Mouse (Mus musculus) ovary, adult 18-20 months (tissue): ENCODE measurements around the gene Gm34302.
"Not testable (repeated sequence)": the region's sequence is repeated elsewhere in the genome, so short reads cannot be mapped to it uniquely, and the experiment has no call there.

Experiments
- DNase-seq: peaks from one replicate; pipeline ENCODE4 v3.0.0; 2022; ENCODE audit warnings: low spot score, mixed read lengths

Gm34302 gene

GRCm38 (mm10) chr3:63483726-63484125, at the start of gene Gm34302:
Gene Gm34302 (minus strand): TSS chr3:63483879.
- no peak for DNase-seq

GRCm38 (mm10) chr3:63531847-63532246, 48.2 kb upstream of the Gm34302 start:
- DNase-seq, result no peak

DNA sequence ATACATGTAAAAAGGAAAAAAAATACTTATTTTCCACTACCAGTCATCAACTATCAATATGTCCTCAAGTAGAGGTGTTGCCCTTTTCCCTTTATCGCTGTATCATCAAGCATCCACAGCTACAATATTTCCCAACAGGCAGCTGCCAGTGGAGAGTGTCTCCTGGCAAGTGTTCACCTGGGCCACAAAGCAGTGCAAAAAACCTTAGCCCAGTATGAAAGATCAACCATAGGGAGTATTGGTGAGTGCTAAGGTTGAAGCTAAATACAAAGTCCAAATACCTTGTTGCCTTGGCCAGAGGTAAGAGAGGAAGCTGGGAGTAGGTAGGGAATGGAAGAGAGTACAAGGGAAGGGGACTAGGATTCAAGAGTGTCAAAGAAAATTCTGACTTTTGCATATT, 34.0 kb upstream of the Gm34302 start:
- no peak for DNase-seq

DNA sequence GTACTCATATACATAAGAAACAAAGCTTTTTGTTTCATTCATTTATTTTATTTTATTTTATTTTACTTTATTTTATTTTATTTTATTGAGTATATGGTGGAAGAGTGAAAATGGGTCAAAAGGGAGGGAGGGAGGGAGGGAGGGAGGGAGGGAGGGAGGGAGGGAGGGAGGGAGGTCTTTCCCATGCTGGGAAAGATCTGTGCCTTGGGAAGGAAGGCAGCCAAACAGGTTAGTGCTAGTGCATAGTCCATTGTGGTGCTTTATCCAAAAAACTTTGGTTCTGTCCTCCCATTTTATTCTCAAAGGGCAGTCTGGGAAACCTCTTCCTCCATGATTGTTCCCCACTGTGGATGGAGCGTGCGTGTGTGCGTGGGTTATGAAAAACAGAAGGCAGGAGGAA, 32.6 kb upstream of the Gm34302 start:
- DNase-seq, result not testable (repeated sequence)

- DNase-seq, result no peak
Observed at GRCm38 (mm10) chr3:63511316-63511715, 27.6 kb upstream of the Gm34302 start.

- DNase-seq, result no peak
Observed at GRCm38 (mm10) chr3:63509484-63509883, 25.8 kb upstream of the Gm34302 start.

DNA sequence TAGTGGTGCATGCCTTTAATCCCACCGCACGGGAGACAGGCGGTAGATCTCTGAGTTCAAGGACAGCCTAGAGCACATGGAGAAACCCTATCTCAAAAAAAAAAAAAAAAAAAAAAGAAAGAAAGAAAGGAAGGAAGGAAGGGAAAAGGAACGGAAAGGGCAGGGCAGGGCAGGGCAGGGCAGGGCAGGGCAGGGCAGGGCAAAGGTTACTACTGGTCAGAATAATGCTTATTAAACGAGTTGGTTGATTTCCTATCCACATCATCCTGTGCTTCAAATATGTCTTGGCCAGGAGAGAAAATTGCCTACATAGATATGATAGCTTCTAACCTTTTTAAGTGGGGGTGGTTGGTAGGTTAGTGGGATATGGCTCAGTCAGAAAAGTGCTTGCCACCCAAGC, 25.2 kb upstream of the Gm34302 start:
- DNase-seq, result no peak

- no peak for DNase-seq
Observed at GRCm38 (mm10) chr3:63504433-63504832, 20.8 kb upstream of the Gm34302 start.

- no peak for DNase-seq
Observed at GRCm38 (mm10) chr3:63494625-63495382, 11.1 kb upstream of the Gm34302 start.

GRCm38 (mm10) chr3:63493563-63493962, 9.9 kb upstream of the Gm34302 start:
- no peak for DNase-seq

DNA sequence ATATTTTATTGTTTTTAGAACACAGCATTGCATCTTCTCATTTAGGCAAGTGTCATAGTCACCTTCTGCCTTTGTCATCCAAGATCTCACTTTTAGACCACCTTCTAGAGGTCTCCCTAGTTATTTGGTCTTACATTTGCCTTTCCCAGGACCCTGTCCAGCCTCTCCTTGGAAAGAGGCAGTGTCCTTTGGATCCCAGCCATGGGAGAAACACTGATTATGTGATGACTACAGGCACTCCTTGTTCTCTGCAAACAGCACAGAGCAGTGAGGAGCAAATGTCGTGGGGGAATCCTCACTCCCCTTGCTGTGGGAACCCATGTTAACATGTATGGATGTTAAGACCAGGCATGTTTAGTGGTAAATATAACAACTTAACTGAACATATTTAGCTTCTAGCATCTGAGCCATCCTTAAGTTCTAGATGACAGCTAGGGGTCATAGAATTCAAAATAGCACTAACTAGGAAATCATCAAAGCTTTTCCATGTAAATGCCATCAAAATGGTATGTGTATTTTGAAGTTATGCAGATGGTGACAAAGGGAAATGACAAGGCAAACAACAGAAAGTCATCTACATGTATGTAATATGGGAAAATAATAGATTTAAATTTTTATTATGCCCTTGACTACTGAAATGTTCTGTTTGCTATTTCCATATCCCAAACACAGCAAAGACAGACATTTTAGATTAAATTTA, 43.1 kb downstream of the Gm34302 start:
- DNase-seq, result no peak

GRCm38 (mm10) chr3:63439738-63440137, 43.9 kb downstream of the Gm34302 start:
- no peak for DNase-seq

DNA sequence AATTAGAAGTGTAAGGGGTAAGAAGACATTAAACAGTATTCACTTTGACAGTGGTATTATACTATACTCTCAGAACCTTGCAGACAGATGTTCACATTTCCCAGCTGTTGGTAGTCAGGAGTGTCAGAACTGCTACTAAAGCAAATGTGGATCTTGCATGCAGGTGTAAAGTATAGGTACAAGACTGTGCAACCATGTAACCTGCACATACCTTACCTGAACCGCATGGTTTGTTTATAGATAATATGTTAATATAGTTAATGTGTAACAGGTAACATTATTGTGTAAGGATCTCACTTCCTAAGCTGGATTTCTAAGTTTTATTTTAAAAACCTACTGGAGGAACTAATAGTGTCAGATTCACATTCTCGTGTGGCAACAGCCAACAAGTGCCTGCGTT, 44.8 kb downstream of the Gm34302 start:
- no peak for DNase-seq
